Mouse (Mus musculus) brown adipose tissue, adult 24 weeks (tissue): Measurements from ENCODE around the gene Tbc1d20. TPM values are rescaled to one million over a fixed set of nuclear protein-coding genes. Genes with fewer than 3 reads are reported as not detected.
A peak's percentile ranks its signal among the peaks of the same experiment; 100 is the strongest.

Experiments
- H3K27ac ChIP-seq: fragments of 200-500 bp; replicated peaks from 2 replicates; pipeline ENCODE4 v1.5.1; 2012; ENCODE audit warnings: low read depth, mild to moderate bottlenecking, low read length
- H3K4me1 ChIP-seq: fragments of 200-500 bp; 2 replicates; pipeline ENCODE4 v1.6.1; 2012; ENCODE audit warnings: low read length, mixed read lengths; ENCODE audit not compliant: control insufficient read depth, insufficient read depth, insufficient read length
- H3K4me3 ChIP-seq: fragments of 200-500 bp; 2 replicates; pipeline ENCODE4 v1.5.1; 2012; ENCODE audit warnings: low read depth, mild to moderate bottlenecking, low read length, moderate library complexity; ENCODE audit not compliant: insufficient read depth
- polyA plus RNA-seq: library from polyadenylated mRNA; stranded (reverse); fragments of >200 nt; gene quantifications from 2 replicates; pipeline ENCODE4 v1.2.4, GENCODE M21; 2012; ENCODE audit not compliant: missing spikeins, insufficient read depth, insufficient read length

The Tbc1d20 gene
- polyA plus RNA-seq, 1 experiment = 101 TPM

- Histone ChIP-seq H3K4me3 (no peak overlapping the region), H3K4me1 (no peaks in the 10 kb centered on the region), H3K27ac (no peak overlapping the region)
These were observed 19.4 kb downstream of the Tbc1d20 start for GRCm38 (mm10) chr2:152312996-152313395.

GRCm38 (mm10) chr2:152313926-152314325 lies 20.3 kb downstream of the Tbc1d20 start:
- Histone ChIP-seq H3K4me3 (no peak overlapping the region), H3K4me1 (no peaks in the 10 kb centered on the region), H3K27ac (no peak overlapping the region)

- H3K4me3 ChIP-seq = no peak overlapping the region
- no peaks in the 10 kb centered on the region for H3K4me1 ChIP-seq
- H3K27ac ChIP-seq = no peak overlapping the region
These were observed 23.4 kb downstream of the Tbc1d20 start for GRCm38 (mm10) chr2:152317054-152317453.

GRCm38 (mm10) chr2:152321558-152321957 lies 27.9 kb downstream of the Tbc1d20 start:
- Histone ChIP-seq H3K4me1 (no peaks in the 10 kb centered on the region), H3K27ac (no peak overlapping the region)

GRCm38 (mm10) chr2:152322198-152322597 lies 28.6 kb downstream of the Tbc1d20 start:
- Histone ChIP-seq H3K4me3 (no peak overlapping the region), H3K27ac (no peak overlapping the region), H3K4me1 (no peaks in the 10 kb centered on the region)

More at GRCm38 (mm10) chr2:152321558-152321957, 27.9 kb downstream of the Tbc1d20 start:
- no peak overlapping the region for H3K4me3 ChIP-seq

- Histone ChIP-seq H3K4me1 (no peaks in the 10 kb centered on the region), H3K4me3 (no peak overlapping the region)
These were observed 30.3 kb downstream of the Tbc1d20 start for GRCm38 (mm10) chr2:152323971-152324370.

GRCm38 (mm10) chr2:152324842-152325241 lies 31.2 kb downstream of the Tbc1d20 start:
- H3K27ac ChIP-seq = no peak overlapping the region
- H3K4me1 ChIP-seq = no peaks in the 10 kb centered on the region
- H3K4me3 ChIP-seq = no peak overlapping the region

More at GRCm38 (mm10) chr2:152323971-152324370, 30.3 kb downstream of the Tbc1d20 start:
- no peak overlapping the region for H3K27ac ChIP-seq

- no peak overlapping the region for H3K4me3 ChIP-seq
- no peak overlapping the region for H3K27ac ChIP-seq
- H3K4me1 ChIP-seq = peaks cover 5% of the 10 kb centered on the region
These were observed 32.5 kb downstream of the Tbc1d20 start for GRCm38 (mm10) chr2:152326157-152326556.

GRCm38 (mm10) chr2:152326654-152327053 lies 33.0 kb downstream of the Tbc1d20 start:
- Histone ChIP-seq H3K4me1 (peaks cover 8% of the 10 kb centered on the region), H3K4me3 (no peak overlapping the region), H3K27ac (no peak overlapping the region)

GRCm38 (mm10) chr2:152327980-152328379 lies 34.4 kb downstream of the Tbc1d20 start:
- H3K4me1 ChIP-seq = peaks cover 8% of the 10 kb centered on the region
- H3K27ac ChIP-seq = 0 out of 2 replicates have a peak overlapping the region, but pooled peaks have one; percentile 46
- no peak overlapping the region for H3K4me3 ChIP-seq

- Histone ChIP-seq H3K27ac (no peak overlapping the region), H3K4me1 (peaks cover 12% of the 10 kb centered on the region), H3K4me3 (peak overlapping the region; percentile 84; the same call in 1 of the 2 replicates)
These were observed 37.3 kb downstream of the Tbc1d20 start for GRCm38 (mm10) chr2:152330858-152331423.

- Histone ChIP-seq H3K27ac (peak within 1 kb of the TSS; percentile 97), H3K4me3 (peak within 1 kb of the TSS; percentile 84), H3K4me1 (peaks cover 12% of the 10 kb centered on the region)
These were observed 38.6 kb downstream of the Tbc1d20 start, which contains the start of gene Rbck1 for GRCm38 (mm10) chr2:152332101-152332825. Gene Rbck1, minus strand, starts transcription at chr2:152332653.

- Histone ChIP-seq H3K27ac (peak overlapping the region; percentile 8; the same call in 1 of the 2 replicates), H3K4me1 (peaks cover 17% of the 10 kb centered on the region)
These were observed 39.8 kb downstream of the Tbc1d20 start for GRCm38 (mm10) chr2:152333345-152334006.

GRCm38 (mm10) chr2:152335289-152335820 lies 41.7 kb downstream of the Tbc1d20 start:
- H3K27ac ChIP-seq = no peak overlapping the region
- peaks cover 17% of the 10 kb centered on the region for H3K4me1 ChIP-seq
- no peak overlapping the region for H3K4me3 ChIP-seq

More at GRCm38 (mm10) chr2:152333345-152334006, 39.8 kb downstream of the Tbc1d20 start:
- no peak overlapping the region for H3K4me3 ChIP-seq

- peak overlapping the region; percentile 78 for H3K27ac ChIP-seq
- H3K4me3 ChIP-seq = no peak overlapping the region
These were observed 43.2 kb downstream of the Tbc1d20 start for GRCm38 (mm10) chr2:152336856-152337255.

More at GRCm38 (mm10) chr2:152336856-152337255, 43.2 kb downstream of the Tbc1d20 start:
- peaks cover 9% of the 10 kb centered on the region for H3K4me1 ChIP-seq
